Mouse (Mus musculus) ES-Bruce4 (cell line): ENCODE measurements around the gene Lrrc26.

ENCODE experiments used
- CTCF ChIP-seq: IDR thresholded peaks from one replicate; pipeline ENCODE4 v1.8.1; 2011; ENCODE audit warnings: low read depth, low read length
- POLR2A ChIP-seq: IDR thresholded peaks from one replicate; pipeline ENCODE4 v1.8.1; 2011; ENCODE audit warnings: low read length; ENCODE audit not compliant: insufficient read depth

GRCm38 (mm10) chr2:25286837-25287636 lies 2.7 kb upstream of the Lrrc26 start:
- TF ChIP-seq CTCF (no peak), POLR2A (no peak)
